Mouse (Mus musculus): ENCODE measurements around the gene Nutf2-ps1.
"Not testable (repeated sequence)": the region's sequence is repeated elsewhere in the genome, so short reads cannot be mapped to it uniquely, and the experiment has no call there.

The Nutf2-ps1 gene

DNA sequence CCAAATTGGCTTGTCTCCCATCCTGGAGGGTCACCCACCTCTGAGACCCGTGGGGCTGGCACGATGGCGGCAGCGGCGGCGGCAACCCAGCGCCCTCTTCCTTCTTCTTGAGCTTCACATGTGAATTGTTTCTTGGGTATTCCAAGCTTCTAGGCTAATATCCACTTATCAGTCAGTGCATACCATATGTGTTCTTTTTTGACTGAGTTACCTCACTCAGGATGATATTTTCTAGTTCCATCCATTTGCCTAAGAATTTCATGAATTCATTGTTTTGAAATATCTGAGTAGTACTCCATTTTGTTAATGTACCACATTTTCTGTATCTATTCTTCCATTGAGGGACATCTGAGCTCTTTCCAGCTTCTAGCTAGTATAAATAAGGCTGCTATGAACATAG lies at the start of gene Nutf2-ps1:
Nutf2-ps1 (minus strand) TSS at position 101 of the 400 bp plus-strand sequence.
- DNase-seq (ENCODE audit: low read depth in 1 of 2, low spot score in 2 of 2), result not testable (repeated sequence)

DNA sequence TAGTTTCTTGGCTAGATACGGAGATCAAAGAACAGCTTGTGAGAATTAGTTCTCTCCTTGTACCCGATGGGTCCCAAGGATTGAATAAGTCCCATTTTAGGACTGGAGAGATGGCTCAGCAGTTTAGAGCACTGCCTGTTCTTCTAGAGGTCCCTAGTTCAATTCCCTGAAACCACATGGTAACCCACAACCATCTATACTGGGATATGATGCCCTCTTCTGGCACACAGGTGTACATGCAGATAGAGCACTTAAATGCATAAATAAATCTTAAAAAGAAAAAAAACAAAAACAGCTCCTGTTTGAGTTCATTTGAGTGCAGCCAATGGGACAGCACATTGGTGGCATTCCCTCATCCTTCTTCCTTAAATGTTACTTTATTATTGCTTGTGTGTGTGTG lies 49.2 kb upstream of the Nutf2-ps1 start:
- no peak for DNase-seq (ENCODE audit: low read depth in 1 of 2, low spot score in 2 of 2)

DNA sequence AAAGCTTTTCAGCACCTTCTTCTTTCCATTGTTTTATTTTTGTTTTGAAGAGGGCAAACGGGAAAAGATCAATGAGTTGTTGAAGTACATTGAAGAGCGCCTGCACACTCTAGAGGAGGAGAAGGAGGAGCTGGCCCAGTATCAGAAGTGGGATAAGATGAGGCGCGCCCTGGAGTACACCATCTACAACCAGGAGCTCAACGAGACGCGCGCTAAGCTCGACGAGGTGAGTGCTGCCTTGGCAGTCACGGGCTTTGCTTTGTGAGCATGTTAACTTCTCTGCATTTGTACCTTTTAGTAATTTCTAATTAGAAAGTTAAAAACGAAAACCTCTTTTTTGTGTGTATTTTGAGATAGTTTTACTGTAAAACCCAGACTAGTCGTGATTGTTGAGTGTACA lies 32.8 kb upstream of the Nutf2-ps1 start:
- DNase-seq (ENCODE audit: low read depth in 1 of 2, low spot score in 2 of 2), result no peak

DNA sequence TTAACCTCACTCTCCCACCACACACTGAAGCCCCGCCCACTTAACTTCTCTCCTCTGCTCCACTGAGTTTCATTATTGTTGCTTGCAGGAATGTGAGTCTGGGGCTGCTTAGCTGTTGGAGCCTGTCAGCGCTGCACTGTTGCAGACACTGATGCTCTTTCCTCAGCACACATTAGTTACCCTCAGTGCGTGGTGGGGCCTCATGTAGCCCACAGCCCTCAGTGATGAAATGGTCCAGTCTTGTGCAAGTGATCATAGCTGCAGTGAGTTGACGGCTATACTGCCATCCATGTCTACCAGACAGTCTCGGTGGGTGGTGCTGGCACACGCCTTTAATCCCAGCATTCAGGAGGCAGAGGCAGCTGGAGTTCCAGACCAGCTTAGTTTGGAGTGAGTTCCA lies 20.1 kb upstream of the Nutf2-ps1 start:
- no peak for DNase-seq (ENCODE audit: low read depth in 1 of 2, low spot score in 2 of 2)

DNA sequence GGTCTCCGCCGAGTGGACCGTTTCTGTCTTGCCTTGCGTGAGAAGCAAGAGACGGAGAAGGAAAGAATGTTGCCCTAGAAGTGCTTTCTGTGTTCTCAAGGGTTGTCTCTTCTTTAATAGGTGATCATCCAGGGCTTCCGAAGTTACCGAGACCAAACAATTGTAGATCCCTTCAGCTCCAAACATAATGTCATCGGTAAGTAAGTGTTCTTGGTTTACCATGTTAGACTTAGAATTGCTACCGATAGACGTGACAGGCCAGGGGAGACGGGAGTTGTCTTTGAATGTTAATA lies 12.4 kb upstream of the Nutf2-ps1 start:
- no peak for DNase-seq (ENCODE audit: low read depth in 1 of 2, low spot score in 2 of 2)

DNA sequence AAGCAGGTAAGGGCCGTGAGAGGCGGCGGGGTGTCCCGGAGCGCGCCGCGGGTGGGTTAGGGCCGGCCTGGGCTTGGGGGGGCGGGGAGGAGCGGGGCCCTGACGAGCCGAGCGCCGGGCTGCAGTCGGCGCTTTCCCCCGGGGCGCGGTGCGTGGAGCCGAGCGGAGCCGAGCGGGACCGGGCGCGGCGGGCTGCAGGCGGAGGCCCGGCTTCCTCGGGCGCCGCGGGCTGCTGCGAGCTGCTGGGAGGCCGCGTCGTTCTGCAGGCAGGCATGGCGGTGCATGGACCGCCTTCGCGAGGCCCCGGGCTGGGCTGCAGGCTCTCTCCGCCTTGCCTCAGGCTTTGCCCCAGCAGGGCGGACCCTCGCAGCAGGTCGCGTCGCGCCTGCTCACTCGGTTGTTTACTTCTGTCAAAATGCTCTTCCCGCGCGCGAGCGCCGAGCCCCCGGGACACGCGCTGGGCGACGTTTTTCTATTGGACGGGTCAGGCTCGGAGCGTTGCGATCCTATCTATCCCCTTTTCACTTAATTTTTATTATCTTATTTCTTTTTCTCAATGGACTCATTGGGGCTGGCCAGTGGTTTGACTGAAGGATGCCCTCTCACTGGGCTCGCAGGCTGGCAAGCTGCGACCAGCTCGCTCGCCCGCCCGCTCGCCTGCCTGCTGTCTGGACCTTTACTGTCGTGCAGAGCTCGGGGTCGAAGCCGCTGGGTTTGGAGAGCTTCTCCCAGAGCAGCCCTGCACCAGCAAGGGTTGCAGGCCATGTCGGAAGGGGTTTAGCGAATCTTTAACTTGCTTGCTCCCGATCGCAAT lies 11.9 kb upstream of the Nutf2-ps1 start:
- peak; percentile 5 to 8 for DNase-seq (ENCODE audit: low read depth in 1 of 2, low spot score in 2 of 2)

DNA sequence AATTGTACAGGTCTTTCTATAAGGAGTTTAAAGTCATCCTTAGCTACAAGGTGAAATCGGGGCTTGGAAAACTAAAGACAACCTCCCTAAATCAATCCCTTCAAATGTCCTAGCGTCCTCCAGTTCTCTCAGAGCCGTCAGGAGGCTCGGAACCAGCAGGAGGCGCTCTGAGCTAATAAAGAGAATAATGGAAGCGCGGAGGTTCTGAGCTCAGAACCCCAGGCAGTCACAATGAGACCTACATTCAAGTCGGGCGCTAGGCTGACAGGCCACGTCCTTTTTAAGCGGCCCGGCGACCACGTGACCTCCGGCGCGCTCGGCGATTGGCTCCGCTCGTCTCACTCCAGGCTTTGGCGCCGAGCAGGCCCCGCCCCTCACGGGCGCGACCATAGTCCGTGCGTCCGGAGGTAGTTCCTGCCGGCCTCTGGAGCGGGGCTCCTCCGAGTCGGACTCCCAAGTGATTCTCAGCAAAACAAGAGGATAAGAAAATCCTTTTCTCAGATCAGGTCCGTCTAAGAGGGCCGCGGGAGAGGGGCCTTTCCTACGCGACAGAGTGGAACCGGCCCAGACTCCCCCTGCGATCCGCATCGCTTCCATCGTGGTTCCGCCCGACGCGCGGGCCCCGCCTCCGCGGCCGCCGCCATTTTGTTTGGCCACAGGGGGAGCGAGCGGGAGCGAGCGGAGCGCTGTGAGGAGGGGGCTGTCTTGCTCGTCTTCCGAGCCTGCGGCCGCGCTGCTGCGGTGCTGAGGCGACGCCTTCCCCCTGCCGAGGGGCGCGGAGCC lies 11.1 kb upstream of the Nutf2-ps1 start, which contains the start of gene Smc3:
Smc3 (plus strand) TSS at position 642 of the 783 bp plus-strand sequence.
- peak; percentile 95 to 99 for DNase-seq (ENCODE audit: low read depth in 1 of 2, low spot score in 2 of 2)

DNA sequence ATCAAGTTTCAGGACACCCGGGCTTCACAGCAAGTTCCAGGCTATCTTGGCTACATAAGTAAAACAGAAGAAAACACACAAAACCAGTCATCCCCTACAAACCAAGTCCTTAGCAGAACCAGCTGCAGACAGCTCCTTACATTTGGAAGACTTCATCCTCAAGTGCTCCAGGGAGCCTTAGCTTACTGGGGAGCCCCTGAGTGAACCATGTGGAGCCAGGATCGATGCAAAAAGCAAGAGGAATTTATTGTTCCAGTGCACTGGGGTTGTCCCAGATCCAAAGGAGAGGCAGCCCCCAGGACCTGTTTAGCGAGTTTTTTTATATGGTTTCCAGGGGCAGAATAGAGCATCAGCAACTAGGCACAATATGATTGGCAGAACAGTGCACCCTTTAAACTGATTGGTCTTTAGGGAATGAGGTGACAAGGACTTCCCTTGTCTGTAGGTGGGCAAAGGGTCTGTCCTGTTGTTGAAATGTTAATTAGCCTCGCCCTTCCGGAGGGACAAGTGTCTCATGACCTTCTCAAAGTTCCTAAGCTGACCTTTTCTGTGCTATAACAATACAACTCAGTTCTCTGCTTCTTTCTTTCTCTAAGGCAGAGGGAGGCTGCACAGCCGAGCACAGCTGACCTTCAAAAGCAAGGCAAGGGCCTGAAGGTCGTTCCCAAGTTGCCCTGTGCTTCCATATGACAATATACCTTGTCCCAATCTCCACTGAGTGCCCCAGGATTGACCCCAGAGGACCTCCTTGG lies 8.0 kb upstream of the Nutf2-ps1 start:
- no peak for DNase-seq (ENCODE audit: low read depth in 1 of 2, low spot score in 2 of 2)

DNA sequence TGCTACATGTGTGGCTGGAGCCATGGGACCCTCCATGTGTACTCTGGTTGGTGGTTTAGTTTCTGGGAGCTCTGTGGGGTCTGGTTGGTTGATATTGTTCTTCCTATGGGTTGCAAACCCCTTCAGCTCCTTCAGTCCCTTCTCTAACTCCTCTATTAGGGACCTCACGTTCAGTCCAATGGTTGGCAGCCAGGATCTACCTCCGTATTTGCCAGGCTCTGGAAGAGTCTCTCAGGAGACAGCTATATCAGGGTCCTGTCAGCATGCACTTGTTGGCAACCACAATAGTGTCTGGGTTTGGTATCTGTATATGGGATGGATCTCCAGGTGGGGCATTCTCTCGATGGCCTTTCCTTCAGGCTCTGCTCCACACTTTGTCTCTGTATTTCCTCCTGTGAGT lies 1.2 kb downstream of the Nutf2-ps1 start:
- not testable (repeated sequence) for DNase-seq (ENCODE audit: low read depth in 1 of 2, low spot score in 2 of 2)

DNA sequence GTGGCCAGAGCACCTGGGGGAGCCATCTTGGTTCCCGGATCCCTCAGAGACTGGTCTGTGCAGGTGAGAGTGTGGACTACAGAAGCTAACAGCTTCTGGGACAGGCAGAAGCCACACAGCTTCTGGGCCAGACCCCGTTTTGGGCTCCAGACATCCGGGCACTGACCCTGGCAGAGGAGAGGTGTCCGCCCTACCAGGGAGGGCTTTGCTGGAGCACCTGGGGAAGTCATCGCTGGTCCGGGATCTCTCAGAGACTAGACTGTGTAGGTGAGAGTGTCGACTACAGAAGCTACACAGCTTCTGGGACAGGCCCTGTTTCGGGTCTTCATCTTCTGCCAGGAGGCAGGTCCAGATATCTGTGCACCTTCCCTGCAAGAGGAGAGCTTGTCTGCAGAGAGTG lies 8.6 kb downstream of the Nutf2-ps1 start:
- not testable (repeated sequence) for DNase-seq (ENCODE audit: low read depth in 1 of 2, low spot score in 2 of 2)

DNA sequence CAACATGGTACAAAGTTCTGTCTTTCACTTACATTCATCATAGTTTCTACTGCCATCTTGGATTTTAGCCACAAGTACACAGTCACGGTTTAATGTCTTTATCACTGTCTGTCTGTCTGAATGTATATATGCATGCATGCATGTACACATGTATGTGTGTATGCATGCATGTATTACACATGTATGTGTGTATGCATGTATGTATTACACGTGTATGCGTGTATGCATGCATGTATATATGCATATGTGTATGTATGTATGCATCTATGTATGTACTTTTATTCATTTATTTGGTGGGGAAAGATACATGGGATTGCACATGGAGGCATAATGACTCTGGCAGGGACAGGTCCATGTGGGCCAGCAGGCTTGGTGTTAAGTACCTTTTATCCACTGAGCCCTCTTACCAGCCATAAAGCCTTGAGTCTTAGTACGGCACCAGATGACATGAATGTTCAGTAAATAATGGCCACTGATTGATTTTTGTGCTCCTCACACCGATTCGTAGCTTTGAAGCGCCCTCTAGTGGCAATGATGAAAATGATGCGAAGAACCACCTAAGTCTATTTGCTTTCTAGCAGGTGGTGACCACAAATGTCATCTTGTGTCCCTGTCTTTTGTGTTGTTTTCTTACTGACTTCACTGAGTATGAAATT lies 10.1 kb downstream of the Nutf2-ps1 start:
- DNase-seq (ENCODE audit: low read depth in 1 of 2, low spot score in 2 of 2), result peak in 1 of 2 experiments; percentile 51

DNA sequence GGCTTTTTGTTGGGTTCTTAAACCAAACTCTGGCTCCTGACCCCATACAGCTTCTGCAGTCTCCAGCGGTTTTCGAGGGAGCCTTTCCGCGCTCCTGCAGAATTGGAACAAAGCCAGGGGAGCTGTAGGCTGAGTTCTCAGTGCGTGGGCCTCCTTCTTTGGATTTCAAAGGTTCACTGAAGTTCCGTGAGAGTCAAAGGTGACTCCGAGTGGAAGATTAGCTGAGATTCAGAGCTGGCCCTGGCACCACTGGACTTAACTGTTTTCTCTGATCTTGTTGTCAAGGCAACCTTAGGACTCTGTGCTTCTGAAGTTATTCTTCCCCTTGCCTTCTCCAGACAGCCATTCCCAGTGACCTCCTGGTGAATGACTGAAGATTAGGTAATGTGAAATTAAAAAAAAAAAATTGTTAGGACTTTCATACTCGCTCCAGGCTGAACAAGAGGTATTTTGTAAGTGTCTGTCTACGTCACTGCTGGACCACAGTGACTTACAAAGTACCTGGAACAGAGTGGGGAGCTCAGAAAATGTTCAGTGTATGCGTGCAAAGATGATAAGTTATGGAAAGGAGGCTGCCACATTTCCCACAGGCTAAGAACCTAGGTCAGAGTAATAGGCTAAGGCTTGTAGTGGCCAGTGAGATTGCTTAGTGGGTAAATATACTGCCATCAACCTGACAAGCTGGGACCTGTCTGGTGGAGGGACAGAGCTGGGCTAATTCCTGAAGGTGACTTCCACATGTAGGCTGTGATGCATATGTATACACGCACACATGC lies 11.7 kb downstream of the Nutf2-ps1 start:
- no peak for DNase-seq (ENCODE audit: low read depth in 1 of 2, low spot score in 2 of 2)

DNA sequence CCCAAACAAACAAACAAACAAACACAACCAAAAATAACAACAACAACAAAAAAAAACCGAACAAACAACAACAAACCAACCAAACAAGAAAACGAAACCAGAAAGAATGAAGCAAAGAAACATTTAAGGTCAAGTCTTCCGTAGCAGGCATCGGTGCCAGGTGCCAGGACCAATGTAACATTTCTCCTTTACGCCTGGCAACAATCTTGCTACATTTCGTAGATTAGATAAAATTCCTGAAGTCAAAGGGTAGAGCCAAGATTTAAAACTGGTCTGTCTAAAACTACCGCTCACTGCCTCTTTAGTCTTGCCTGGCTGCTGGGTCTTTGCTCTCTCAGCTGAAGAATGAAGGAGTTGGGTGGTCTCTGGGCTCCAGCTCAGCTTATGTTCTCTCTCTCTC lies 12.8 kb downstream of the Nutf2-ps1 start:
- DNase-seq (ENCODE audit: low read depth in 1 of 2, low spot score in 2 of 2), result no peak

DNA sequence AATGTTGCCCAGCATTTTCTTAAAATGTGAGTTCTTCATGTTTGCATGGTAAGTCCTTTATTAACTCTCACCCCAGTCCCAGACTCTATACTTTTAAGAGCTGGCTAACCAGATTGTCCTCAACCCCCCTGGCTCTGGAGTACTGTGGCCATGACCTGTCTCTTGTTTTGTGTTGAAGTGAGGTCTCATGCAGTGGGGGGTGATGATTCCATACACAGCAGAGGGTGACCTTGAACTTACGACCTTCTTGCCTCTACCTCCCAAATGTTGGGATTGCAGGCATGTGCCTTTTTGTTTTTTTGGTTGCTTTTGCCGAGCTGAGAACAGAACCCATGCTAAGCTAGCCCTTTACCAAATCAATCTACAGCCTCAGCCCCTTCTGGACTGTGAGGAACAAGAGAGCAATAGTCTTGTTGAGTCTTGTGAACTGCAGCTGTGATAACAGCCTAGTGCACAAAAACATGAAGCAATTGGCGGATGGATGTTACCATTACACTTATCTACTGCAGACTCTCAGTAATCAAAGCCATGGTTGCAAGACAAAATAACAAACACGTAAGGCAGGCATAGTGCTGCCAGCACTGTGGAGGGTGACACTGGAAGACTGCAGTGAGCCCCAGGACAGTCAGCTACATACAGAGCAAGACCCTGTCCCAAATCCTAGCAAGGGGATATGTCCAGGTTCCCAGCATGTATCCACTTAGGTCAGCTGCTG lies 13.4 kb downstream of the Nutf2-ps1 start:
- DNase-seq (ENCODE audit: low read depth in 1 of 2, low spot score in 2 of 2), result no peak

DNA sequence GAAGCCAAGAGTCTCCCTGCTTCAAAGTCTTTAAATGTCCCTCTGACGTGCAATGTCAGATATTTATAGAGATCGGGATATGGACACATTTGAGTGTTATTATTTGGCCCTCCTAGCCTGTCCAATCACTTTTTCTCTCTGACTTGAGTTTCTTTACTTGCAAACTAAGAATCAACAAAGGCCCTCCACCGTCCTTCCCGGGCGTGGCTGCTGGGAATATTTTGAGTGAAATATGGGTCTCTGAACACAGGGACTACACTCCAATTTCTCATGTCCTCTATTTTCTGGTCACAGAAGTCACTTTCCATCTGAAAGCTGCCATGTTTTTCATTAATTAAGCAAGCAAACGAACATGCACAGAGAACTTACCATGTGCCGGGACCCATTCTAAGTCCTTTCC lies 14.3 kb downstream of the Nutf2-ps1 start:
- DNase-seq (ENCODE audit: low read depth in 1 of 2, low spot score in 2 of 2), result no peak

DNA sequence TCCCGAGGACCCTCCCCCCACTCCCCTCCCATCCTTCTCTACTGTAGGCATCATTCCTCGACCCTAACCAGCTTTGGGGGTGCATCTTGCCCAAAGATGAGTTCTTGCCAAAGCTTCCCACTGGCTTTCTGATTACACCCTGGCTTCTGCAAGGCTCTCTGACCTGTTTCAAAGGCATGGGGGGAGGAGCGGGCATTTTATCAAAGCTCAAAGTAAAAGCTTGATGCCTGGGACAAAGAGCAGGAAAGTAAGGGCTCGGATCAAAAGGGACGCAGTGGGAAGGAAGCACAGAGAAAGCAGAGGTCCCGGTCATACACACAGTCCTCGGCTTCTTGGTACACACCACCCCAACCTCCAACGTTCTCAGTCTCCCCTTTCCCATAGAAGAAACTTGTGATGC lies 14.7 kb downstream of the Nutf2-ps1 start:
- no peak for DNase-seq (ENCODE audit: low read depth in 1 of 2, low spot score in 2 of 2)

DNA sequence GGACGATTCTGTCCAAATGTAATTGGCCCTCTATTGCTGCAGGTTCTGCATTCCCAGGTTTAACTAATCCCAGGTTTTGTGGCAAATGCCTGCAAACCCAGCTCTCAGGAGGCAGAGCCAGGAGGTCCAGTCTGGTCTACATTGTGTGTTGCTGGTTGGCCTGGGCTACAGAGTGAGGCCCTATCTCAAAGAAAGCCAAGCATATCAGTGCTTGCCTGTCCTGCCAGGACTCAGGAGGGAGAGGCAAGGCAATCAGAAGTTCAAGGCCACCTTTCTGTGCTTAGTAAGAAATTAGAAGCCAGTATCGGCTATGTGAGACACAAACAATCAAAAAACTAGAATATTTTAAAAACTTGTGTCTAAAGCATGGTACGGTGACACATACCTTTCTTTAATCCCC lies 15.7 kb downstream of the Nutf2-ps1 start:
- DNase-seq (ENCODE audit: low read depth in 1 of 2, low spot score in 2 of 2), result no peak

DNA sequence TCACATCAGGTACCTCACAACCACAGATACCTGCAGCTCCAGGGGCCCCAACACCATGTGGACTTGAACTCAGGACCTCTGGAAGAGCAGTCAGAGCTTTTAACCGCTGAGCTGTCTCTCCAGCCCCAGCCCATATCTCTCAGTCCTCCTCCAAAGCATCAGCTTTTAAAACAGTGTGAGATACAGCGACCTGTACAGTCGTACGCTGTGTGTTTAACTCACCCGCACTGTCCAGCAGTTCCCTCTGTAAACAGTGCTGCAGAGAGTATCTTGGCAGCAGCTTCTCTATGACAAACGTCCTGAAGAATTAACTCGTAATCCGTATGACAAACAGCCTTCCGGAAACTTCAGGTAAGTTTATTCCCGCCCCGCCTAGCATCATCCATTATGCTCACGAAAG lies 16.3 kb downstream of the Nutf2-ps1 start:
- no peak for DNase-seq (ENCODE audit: low read depth in 1 of 2, low spot score in 2 of 2)

DNA sequence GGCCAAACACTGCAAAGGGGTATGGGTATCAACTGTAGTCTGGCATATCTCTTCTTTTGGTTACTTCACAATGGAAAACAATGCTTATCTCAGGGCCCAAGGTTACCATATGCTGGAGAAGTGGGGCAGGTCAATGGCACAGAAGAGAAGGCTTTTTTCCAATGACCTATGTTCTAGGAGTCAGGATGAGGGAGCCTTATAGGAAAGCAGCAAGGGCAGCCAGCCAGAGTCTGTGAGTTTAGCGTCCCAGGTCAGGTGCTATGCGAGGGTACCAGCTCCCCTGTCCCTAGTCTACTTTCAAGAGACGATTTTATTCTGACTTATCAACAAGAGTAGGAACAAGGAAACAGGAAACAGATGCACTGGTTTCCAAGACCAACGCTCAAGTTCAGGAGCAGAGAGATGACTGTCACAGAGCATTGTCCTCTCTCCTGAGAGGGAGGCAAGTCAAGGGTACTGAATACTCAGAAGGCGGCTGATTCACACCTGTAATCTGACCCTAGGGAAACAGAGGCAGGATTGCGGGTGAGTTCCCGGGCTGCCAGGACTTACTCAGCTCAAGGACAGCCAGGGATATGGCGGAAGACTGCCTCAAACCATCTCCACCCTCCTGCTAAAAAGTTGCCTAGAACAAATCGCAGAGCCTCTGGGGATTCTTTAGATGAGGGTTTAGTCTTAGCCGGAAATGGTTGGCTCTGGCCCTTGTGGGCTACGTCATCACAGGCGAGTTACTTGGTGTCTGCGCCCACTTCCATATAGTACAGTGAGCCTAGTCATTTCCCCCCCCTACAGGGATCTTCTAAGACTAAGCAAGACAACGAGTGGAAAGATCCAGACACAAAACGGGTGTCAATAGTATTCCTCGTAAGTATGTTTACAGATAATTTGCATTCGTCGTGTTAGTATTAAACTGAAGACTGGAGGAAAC lies 17.1 kb downstream of the Nutf2-ps1 start:
- no peak for DNase-seq (ENCODE audit: low read depth in 1 of 2, low spot score in 2 of 2)

All from monocyte, adult 2 months (primary cell).